Mouse (Mus musculus) liver, adult 2 months (tissue): ENCODE results near the gene Hdac6. TPM values are rescaled to one million over a fixed set of nuclear protein-coding genes. Genes with fewer than 3 reads are reported as not detected.

Source experiments
- DNase-seq: peaks from one replicate; pipeline ENCODE4 v3.0.0-alpha.2; 2011; ENCODE audit warnings: low read depth, low spot score; ENCODE audit errors: extremely low read depth
- H3K27ac ChIP-seq: fragments of 200-500 bp; replicated peaks from 2 replicates; pipeline ENCODE4 v1.5.1; 2012; ENCODE audit warnings: low read depth, mild to moderate bottlenecking, control low read depth, inconsistent platforms, low read length; ENCODE audit not compliant: insufficient read depth
- H3K27me3 ChIP-seq: fragments of 200-500 bp; 2 replicates; pipeline ENCODE4 v1.6.1; 2012; ENCODE audit warnings: mild to moderate bottlenecking, moderate library complexity, low read length, inconsistent platforms; ENCODE audit not compliant: control insufficient read depth, insufficient read depth
- H3K36me3 ChIP-seq: fragments of 200-500 bp; 2 replicates; pipeline ENCODE4 v1.6.1; 2012; ENCODE audit warnings: low read length, inconsistent platforms; ENCODE audit not compliant: control insufficient read depth, insufficient read depth
- H3K4me1 ChIP-seq: fragments of 200-500 bp; 2 replicates; pipeline ENCODE4 v1.6.1; 2011; ENCODE audit warnings: low read length; ENCODE audit not compliant: control insufficient read depth, insufficient read depth
- H3K4me3 ChIP-seq: fragments of 200-500 bp; 2 replicates; pipeline ENCODE4 v1.5.1; 2011; ENCODE audit warnings: low read depth, mild to moderate bottlenecking, control low read depth, low read length, moderate library complexity; ENCODE audit not compliant: insufficient read depth
- H3K79me2 ChIP-seq: fragments of 200-500 bp; 2 replicates; pipeline ENCODE4 v1.6.1; 2012; ENCODE audit warnings: inconsistent platforms, mild to moderate bottlenecking, low read length, moderate library complexity; ENCODE audit not compliant: control insufficient read depth, insufficient read depth
- H3K9ac ChIP-seq: fragments of 200-500 bp; 2 replicates; pipeline ENCODE4 v1.6.1; 2012; ENCODE audit warnings: low read depth, mild to moderate bottlenecking, control low read depth, inconsistent platforms, low read length
- CTCF ChIP-seq: fragments of 200-500 bp; IDR thresholded peaks from 2 replicates; pipeline ENCODE4 v1.5.1; 2011; ENCODE audit warnings: low read depth, low read length, control low read depth
- POLR2A ChIP-seq: fragments of 200-500 bp; IDR thresholded peaks from 2 replicates; pipeline ENCODE4 v1.6.1; 2011; ENCODE audit warnings: low read length, control low read depth; ENCODE audit not compliant: insufficient read depth; ENCODE audit errors: extremely low read depth
- WGBS: fragments of 180-500 bp; shearing (Covaris S2); methylation state at CpG from one replicate; pipeline ENCODE4 v1.1.7; 2018; 5-methylcytosine and 5-hydroxymethylcytosine counted together
- polyA plus RNA-seq: library from polyadenylated mRNA; depleted of rRNA; stranded (reverse); fragments of >200 nt; gene quantifications from 2 replicates; pipeline ENCODE4 v1.2.3, GENCODE M21; 2012
- total RNA-seq: library from RNA; depleted of rRNA; stranded (reverse); fragments of >200 nt; gene quantifications from 2 replicates; pipeline ENCODE4 v1.2.3, GENCODE M21; 2014

Gene Hdac6
- total and polyA plus RNA-seq, 2 experiments = 9.8 to 19.8 TPM

DNA sequence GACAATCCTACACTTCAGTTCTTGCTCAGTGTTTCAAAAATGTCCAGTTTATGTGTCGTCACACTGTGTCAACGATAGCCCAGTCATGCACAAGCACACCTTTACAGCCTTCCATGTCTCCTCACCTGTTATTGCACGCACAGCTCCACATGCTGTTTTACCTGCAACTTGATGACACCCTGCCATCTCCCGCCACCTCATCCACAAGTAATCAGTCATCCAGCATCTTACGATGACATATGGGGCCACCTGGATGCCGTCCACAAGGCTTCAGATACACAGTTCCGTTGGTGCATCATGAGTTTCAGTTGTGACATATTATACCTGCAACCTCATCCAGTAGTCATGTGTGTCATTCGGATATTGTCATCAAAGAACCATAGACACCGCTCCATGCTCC, 11.2 kb upstream of the Hdac6 start:
- WGBS = 91% methylated on average over 9 of the region's 9 CpGs
- Histone ChIP-seq H3K27ac (no peak overlapping the region), H3K9ac (no peak overlapping the region), H3K36me3 (no peaks in the 10 kb centered on the region), H3K4me1 (peaks cover 4% of the 10 kb centered on the region; the same call in 1 of the 2 replicates), H3K79me2 (no peaks in the 10 kb centered on the region), H3K27me3 (no peaks in the 10 kb centered on the region), H3K4me3 (no peak overlapping the region)
- no peak for DNase-seq
- TF ChIP-seq POLR2A (no peak), CTCF (no peak)

DNA sequence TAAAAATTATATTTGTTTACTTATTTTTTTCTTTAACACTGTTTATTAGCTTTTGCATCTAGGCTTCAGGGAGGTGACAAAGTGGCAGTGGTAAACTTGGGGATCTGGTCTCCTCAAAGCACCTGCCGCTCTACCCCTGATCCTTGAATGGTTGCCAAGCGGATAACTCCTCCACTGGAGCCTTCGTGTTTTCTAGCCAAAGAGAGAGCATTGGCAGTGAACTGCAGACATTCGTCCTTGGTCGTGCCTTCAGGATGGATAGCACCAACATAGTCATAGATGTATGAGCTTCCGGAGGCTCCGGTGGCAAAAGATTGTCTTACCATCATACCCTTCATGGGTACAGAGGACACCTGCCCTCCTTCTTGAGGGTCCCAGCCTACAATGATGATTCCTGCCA, 2.4 kb upstream of the Hdac6 start:
- DNase-seq = no peak
- Histone ChIP-seq H3K4me1 (0 out of 2 replicates have a peak, but pooled peaks cover 4% of the 10 kb centered on the region), H3K36me3 (no peaks in the 10 kb centered on the region), H3K27ac (no peak overlapping the region), H3K9ac (no peak overlapping the region), H3K79me2 (no peaks in the 10 kb centered on the region), H3K4me3 (no peak overlapping the region), H3K27me3 (no peaks in the 10 kb centered on the region)
- TF ChIP-seq POLR2A = no peak
- no peak for TF ChIP-seq CTCF
- 84% methylated on average over 7 of the region's 7 CpGs for WGBS

DNA sequence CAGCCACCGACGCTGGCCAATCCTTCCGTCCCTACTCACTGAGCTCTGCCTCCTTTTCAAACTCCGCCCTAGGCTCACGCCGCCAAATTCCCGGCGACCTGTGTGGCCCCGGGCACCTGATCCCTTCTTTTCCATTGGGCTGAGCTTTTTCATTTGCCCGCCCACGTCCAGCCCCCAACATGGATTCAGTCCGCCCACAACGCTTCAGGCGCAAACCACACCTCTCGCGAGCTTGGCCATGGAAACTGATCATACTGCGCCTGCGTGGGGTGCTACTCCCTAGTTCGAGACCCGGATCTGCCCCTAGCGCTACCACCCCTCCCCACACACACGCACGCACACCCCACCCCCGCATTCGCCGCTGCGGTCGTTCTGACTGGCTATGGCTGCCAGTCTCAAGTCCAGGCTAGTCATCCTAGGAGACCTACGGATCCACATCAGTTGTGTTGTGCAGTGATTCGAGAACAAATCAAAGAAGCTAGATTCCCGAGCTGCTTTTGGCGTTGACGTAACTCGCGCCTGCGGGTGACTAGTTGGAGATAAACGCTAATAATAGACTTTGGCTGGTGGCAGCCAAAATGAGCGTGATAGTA, 307 bp upstream of the Hdac6 start:
- Histone ChIP-seq H3K4me1 (0 out of 2 replicates have a peak, but pooled peaks cover 4% of the 10 kb centered on the region), H3K27ac (no peak overlapping the region), H3K36me3 (no peaks in the 10 kb centered on the region), H3K79me2 (no peaks in the 10 kb centered on the region), H3K9ac (peak overlapping the region; percentile 75), H3K4me3 (peak overlapping the region; percentile 73), H3K27me3 (no peaks in the 10 kb centered on the region)
- WGBS = 2% methylated on average over 38 of the region's 38 CpGs
- TF ChIP-seq POLR2A (0 out of 2 replicates have a peak, but pooled peaks have one; percentile 18), CTCF (no peak)
- peak; percentile 91 for DNase-seq

DNA sequence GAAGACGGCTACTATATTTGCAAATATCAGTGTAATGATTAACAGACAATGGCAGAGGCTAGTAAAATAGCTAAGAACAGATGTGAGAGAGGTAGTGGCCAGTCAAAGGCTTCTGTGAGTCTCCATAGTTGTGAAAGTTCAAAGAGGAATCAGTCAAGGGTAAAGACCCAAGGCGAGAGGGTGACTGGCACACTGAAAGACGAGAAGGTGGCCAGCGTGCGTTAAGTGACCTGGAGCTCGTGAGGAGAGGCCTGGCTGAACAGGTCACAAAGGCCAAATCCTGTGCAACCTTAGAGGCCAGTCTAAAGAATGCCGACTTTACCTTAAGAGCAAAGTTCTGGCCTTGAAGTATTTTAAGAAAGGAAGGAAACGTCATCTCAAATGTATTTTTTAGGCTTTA, 2.1 kb downstream of the Hdac6 start:
- Histone ChIP-seq H3K27ac (no peak overlapping the region), H3K27me3 (no peaks in the 10 kb centered on the region), H3K4me1 (0 out of 2 replicates have a peak, but pooled peaks cover 4% of the 10 kb centered on the region), H3K9ac (no peak overlapping the region), H3K79me2 (no peaks in the 10 kb centered on the region), H3K4me3 (no peak overlapping the region), H3K36me3 (peaks cover 1% of the 10 kb centered on the region; the same call in 1 of the 2 replicates)
- no peak for TF ChIP-seq POLR2A
- no peak for TF ChIP-seq CTCF
- 36% methylated on average over 8 of the region's 8 CpGs for WGBS
- peak; percentile 33 for DNase-seq

- Histone ChIP-seq H3K9ac (no peak overlapping the region), H3K27me3 (no peaks in the 10 kb centered on the region), H3K4me3 (no peak overlapping the region), H3K27ac (no peak overlapping the region), H3K79me2 (no peaks in the 10 kb centered on the region), H3K36me3 (peaks cover 5% of the 10 kb centered on the region; the same call in 1 of the 2 replicates), H3K4me1 (no peaks in the 10 kb centered on the region)
- no peak for DNase-seq
- 100% methylated on average over 6 of the region's 6 CpGs for WGBS
- TF ChIP-seq CTCF (no peak), POLR2A (no peak)
Measured at GRCm38 (mm10) chrX:7937667-7938066, 10.0 kb downstream of the Hdac6 start.

DNA sequence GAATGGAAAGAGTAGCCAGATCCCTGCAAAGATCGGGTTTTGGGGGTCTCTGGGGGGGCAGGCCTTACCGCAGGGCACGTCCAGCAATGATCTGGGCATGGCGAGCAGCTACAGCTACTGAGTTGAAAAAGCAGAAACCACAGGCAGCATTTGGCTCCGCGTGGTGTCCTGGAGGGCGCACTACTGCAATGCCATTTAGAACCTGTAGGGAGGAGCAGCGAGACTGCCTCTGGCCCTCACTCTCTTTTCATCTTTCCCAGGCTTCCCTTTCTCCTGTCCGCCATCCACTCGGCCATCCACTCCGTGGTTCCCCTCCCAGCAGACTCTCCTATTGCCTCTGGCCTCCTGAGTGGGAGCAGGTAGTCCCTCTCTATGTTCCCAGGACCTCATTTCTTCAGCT, 10.8 kb downstream of the Hdac6 start:
- TF ChIP-seq POLR2A (no peak), CTCF (no peak; the same call in 1 of the 2 replicates)
- Histone ChIP-seq H3K4me3 (no peak overlapping the region), H3K9ac (no peak overlapping the region), H3K27ac (no peak overlapping the region), H3K4me1 (no peaks in the 10 kb centered on the region), H3K79me2 (no peaks in the 10 kb centered on the region), H3K36me3 (peaks cover 5% of the 10 kb centered on the region; the same call in 1 of the 2 replicates), H3K27me3 (no peaks in the 10 kb centered on the region)
- DNase-seq = no peak
- 89% methylated on average over 10 of the region's 11 CpGs for WGBS
